Mouse (Mus musculus): ENCODE data around the gene Gimap8.

GRCm38 (mm10) chr6:48687077-48687476 lies 40.0 kb downstream of the Gimap8 start:
- no peak for TF ChIP-seq HCFC1 (IDR thresholded peaks at IDR 0.05; ENCODE audit: low read depth, low read length)
- peak; percentile 84 for TF ChIP-seq EP300 (IDR thresholded peaks at IDR 0.05; ENCODE audit: low read length)
- TF ChIP-seq CTCF (conservative IDR thresholded peaks at IDR 0.05 in 1 of 2, IDR thresholded peaks at IDR 0.05 in 1 of 2; ENCODE audit: low read depth in 2 of 2, low read length in 2 of 2), result no peak
- peak; percentile 80 for TF ChIP-seq POLR2A (IDR thresholded peaks at IDR 0.05; ENCODE audit: low read depth, low read length)
- 0 out of 2 replicates have a peak, but pooled peaks have one; percentile 11 for TF ChIP-seq RCOR1 (conservative IDR thresholded peaks at IDR 0.05; ENCODE audit: low read depth, low read length)
- no peak for TF ChIP-seq SMC3 (IDR thresholded peaks at IDR 0.05; ENCODE audit: low read depth, low read length)
- no peak for TF ChIP-seq RAD21 (IDR thresholded peaks at IDR 0.05; ENCODE audit: low read depth, low read length)
